Mouse (Mus musculus): ENCODE results near the gene Mfsd4b3. TPM values are rescaled to one million over a fixed set of nuclear protein-coding genes. Genes with fewer than 3 reads are reported as not detected.
"Not testable (repeated sequence)": the region's sequence is repeated elsewhere in the genome, so short reads cannot be mapped to it uniquely, and the experiment has no call there.

The Mfsd4b3 gene
- polyA plus RNA-seq, 1 experiment from 2014 or later: 1.6 TPM

GRCm38 (mm10) chr10:39955163-39955562, 4.8 kb downstream of the Mfsd4b3 start:
- H3K4me2 ChIP-seq (ENCODE audit: low read depth, low read length): no peak overlapping the region
- H3K9me3 ChIP-seq (replicated peaks; ENCODE audit: control insufficient read depth, low read length): no peaks in the 10 kb centered on the region
- no peaks in the 10 kb centered on the region for H3K36me3 ChIP-seq (ENCODE audit: control insufficient read depth, insufficient read depth)
- no peak overlapping the region for H3K27ac ChIP-seq (ENCODE audit: low read length)
- peaks cover 9% of the 10 kb centered on the region for H3K4me1 ChIP-seq (ENCODE audit: control insufficient read depth, insufficient read depth, low read length)
- H3K27me3 ChIP-seq (ENCODE audit: control insufficient read depth, insufficient read depth, low read length): no peaks in the 10 kb centered on the region
- ATAC-seq (replicated peaks; ENCODE audit: extremely low read depth, insufficient read depth, low FRiP score): no peak
- H3K9ac ChIP-seq (ENCODE audit: low read length): no peak overlapping the region
- H3K4me3 ChIP-seq (ENCODE audit: low read length): no peak overlapping the region
- WGBS: 72% methylated on average over 2 of the region's 2 CpGs

- WGBS: 89% methylated on average over 2 of the region's 2 CpGs
- ATAC-seq (replicated peaks; ENCODE audit: extremely low read depth, insufficient read depth, low FRiP score): no peak
These were observed 10.5 kb downstream of the Mfsd4b3 start for GRCm38 (mm10) chr10:39949377-39949954.

GRCm38 (mm10) chr10:39947195-39947594, 12.8 kb downstream of the Mfsd4b3 start:
- not testable (repeated sequence) for H3K9ac ChIP-seq (ENCODE audit: low read length); ATAC-seq (replicated peaks; ENCODE audit: extremely low read depth, insufficient read depth, low FRiP score); H3K36me3 ChIP-seq (ENCODE audit: control insufficient read depth, insufficient read depth); H3K27me3 ChIP-seq (ENCODE audit: control insufficient read depth, insufficient read depth, low read length); H3K4me1 ChIP-seq (ENCODE audit: control insufficient read depth, insufficient read depth, low read length); H3K4me2 ChIP-seq (ENCODE audit: low read depth, low read length); H3K27ac ChIP-seq (ENCODE audit: low read length); H3K4me3 ChIP-seq (ENCODE audit: low read length); H3K9me3 ChIP-seq (replicated peaks; ENCODE audit: control insufficient read depth, low read length)
- 82% methylated on average over 3 of the region's 3 CpGs for WGBS

More at GRCm38 (mm10) chr10:39949377-39949954, 10.5 kb downstream of the Mfsd4b3 start:
- no peaks in the 10 kb centered on the region for H3K36me3 ChIP-seq (ENCODE audit: control insufficient read depth, insufficient read depth)
- no peak overlapping the region for H3K9ac ChIP-seq (ENCODE audit: low read length)
- no peaks in the 10 kb centered on the region for H3K27me3 ChIP-seq (ENCODE audit: control insufficient read depth, insufficient read depth, low read length)
- no peaks in the 10 kb centered on the region for H3K4me1 ChIP-seq (ENCODE audit: control insufficient read depth, insufficient read depth, low read length)
- H3K27ac ChIP-seq (ENCODE audit: low read length): no peak overlapping the region
- no peaks in the 10 kb centered on the region for H3K9me3 ChIP-seq (replicated peaks; ENCODE audit: control insufficient read depth, low read length)
- no peak overlapping the region for H3K4me2 ChIP-seq (ENCODE audit: low read depth, low read length)
- H3K4me3 ChIP-seq (ENCODE audit: low read length): no peak overlapping the region

- no peak overlapping the region for H3K9ac ChIP-seq (ENCODE audit: low read length)
- no peaks in the 10 kb centered on the region for H3K9me3 ChIP-seq (replicated peaks; ENCODE audit: control insufficient read depth, low read length)
- WGBS: 73% methylated on average over 7 of the region's 7 CpGs
- no peaks in the 10 kb centered on the region for H3K27me3 ChIP-seq (ENCODE audit: control insufficient read depth, insufficient read depth, low read length)
- no peaks in the 10 kb centered on the region for H3K36me3 ChIP-seq (ENCODE audit: control insufficient read depth, insufficient read depth)
- no peak overlapping the region for H3K4me2 ChIP-seq (ENCODE audit: low read depth, low read length)
- no peaks in the 10 kb centered on the region for H3K4me1 ChIP-seq (ENCODE audit: control insufficient read depth, insufficient read depth, low read length)
- ATAC-seq (replicated peaks; ENCODE audit: extremely low read depth, insufficient read depth, low FRiP score): no peak
- H3K27ac ChIP-seq (ENCODE audit: low read length): no peak overlapping the region
- no peak overlapping the region for H3K4me3 ChIP-seq (ENCODE audit: low read length)
These were observed 23.4 kb downstream of the Mfsd4b3 start for GRCm38 (mm10) chr10:39936553-39936952.

- Histone ChIP-seq H3K27ac (ENCODE audit: low read length) (no peak within 1 kb of the TSS), H3K9ac (ENCODE audit: low read length) (peak within 1 kb of the TSS; percentile 28), H3K4me2 (ENCODE audit: low read depth, low read length) (peak within 1 kb of the TSS; percentile 66), H3K27me3 (ENCODE audit: control insufficient read depth, insufficient read depth, low read length) (peaks cover 4% of the 10 kb centered on the region; the same call in 1 of the 2 replicates), H3K36me3 (ENCODE audit: control insufficient read depth, insufficient read depth) (no peaks in the 10 kb centered on the region), H3K4me1 (ENCODE audit: control insufficient read depth, insufficient read depth, low read length) (no peaks in the 10 kb centered on the region), H3K9me3 (replicated peaks; ENCODE audit: control insufficient read depth, low read length) (no peaks in the 10 kb centered on the region), H3K4me3 (ENCODE audit: low read length) (peak within 1 kb of the TSS; percentile 43)
- WGBS: under 1% methylated on average over 40 of the region's 41 CpGs
- no peak; the same call in 1 of the 2 replicates for ATAC-seq (replicated peaks; ENCODE audit: extremely low read depth, insufficient read depth, low FRiP score)
These were observed 33.3 kb downstream of the Mfsd4b3 start, which contains the start of gene Mfsd4b2 for GRCm38 (mm10) chr10:39926616-39927139. Mfsd4b2 (minus strand) TSS chr10:39926923.

GRCm38 (mm10) chr10:39924556-39924955, 35.4 kb downstream of the Mfsd4b3 start:
- not testable (repeated sequence) for H3K9me3 ChIP-seq (replicated peaks; ENCODE audit: control insufficient read depth, low read length); H3K4me1 ChIP-seq (ENCODE audit: control insufficient read depth, insufficient read depth, low read length); H3K27me3 ChIP-seq (ENCODE audit: control insufficient read depth, insufficient read depth, low read length); ATAC-seq (replicated peaks; ENCODE audit: extremely low read depth, insufficient read depth, low FRiP score); H3K4me3 ChIP-seq (ENCODE audit: low read length); H3K27ac ChIP-seq (ENCODE audit: low read length); H3K9ac ChIP-seq (ENCODE audit: low read length); H3K36me3 ChIP-seq (ENCODE audit: control insufficient read depth, insufficient read depth); H3K4me2 ChIP-seq (ENCODE audit: low read depth, low read length)
- WGBS: 42% methylated on average over 8 of the region's 8 CpGs

GRCm38 (mm10) chr10:39912616-39913015, 47.3 kb downstream of the Mfsd4b3 start:
- no peak overlapping the region for H3K4me3 ChIP-seq (ENCODE audit: low read length)
- no peak overlapping the region for H3K9ac ChIP-seq (ENCODE audit: low read length)
- H3K36me3 ChIP-seq (ENCODE audit: control insufficient read depth, insufficient read depth): no peaks in the 10 kb centered on the region
- H3K4me1 ChIP-seq (ENCODE audit: control insufficient read depth, insufficient read depth, low read length): no peaks in the 10 kb centered on the region
- no peaks in the 10 kb centered on the region for H3K27me3 ChIP-seq (ENCODE audit: control insufficient read depth, insufficient read depth, low read length)
- H3K27ac ChIP-seq (ENCODE audit: low read length): no peak overlapping the region
- H3K4me2 ChIP-seq (ENCODE audit: low read depth, low read length): no peak overlapping the region
- no peak for ATAC-seq (replicated peaks; ENCODE audit: extremely low read depth, insufficient read depth, low FRiP score)
- no peaks in the 10 kb centered on the region for H3K9me3 ChIP-seq (replicated peaks; ENCODE audit: control insufficient read depth, low read length)

GRCm38 (mm10) chr10:39908768-39909441, 51.0 kb downstream of the Mfsd4b3 start:
- no peak for ATAC-seq (replicated peaks; ENCODE audit: extremely low read depth, insufficient read depth, low FRiP score)
- H3K4me3 ChIP-seq (ENCODE audit: low read length): 0 out of 2 replicates have a peak overlapping the region, but pooled peaks have one; percentile 5
- 45% methylated on average over 13 of the region's 13 CpGs for WGBS

More at GRCm38 (mm10) chr10:39908768-39909441, 51.0 kb downstream of the Mfsd4b3 start:
- Histone ChIP-seq H3K4me2 (ENCODE audit: low read depth, low read length) (peak overlapping the region; percentile 33), H3K27ac (ENCODE audit: low read length) (no peak overlapping the region), H3K36me3 (ENCODE audit: control insufficient read depth, insufficient read depth) (no peaks in the 10 kb centered on the region), H3K9ac (ENCODE audit: low read length) (no peak overlapping the region; the same call in 1 of the 2 replicates), H3K4me1 (ENCODE audit: control insufficient read depth, insufficient read depth, low read length) (no peaks in the 10 kb centered on the region), H3K27me3 (ENCODE audit: control insufficient read depth, insufficient read depth, low read length) (no peaks in the 10 kb centered on the region), H3K9me3 (replicated peaks; ENCODE audit: control insufficient read depth, low read length) (no peaks in the 10 kb centered on the region)

Data from heart, embryonic 16.5 days (tissue).